Mouse (Mus musculus) B cell, adult 2 months (primary cell): Measurements from ENCODE around the gene Crlf1.
"Not testable (repeated sequence)": the region's sequence is repeated elsewhere in the genome, so short reads cannot be mapped to it uniquely, and the experiment has no call there.

Experiments used
- DNase-seq, 2 experiments: peaks; one replicate each; pipeline ENCODE4 v3.0.0; 2022

The Crlf1 gene

GRCm38 (mm10) chr8:70500386-70501301 lies 7.7 kb downstream of the Crlf1 start:
- peak; percentile 70 to 74 for DNase-seq

- DNase-seq = no peak
These were observed 9.0 kb downstream of the Crlf1 start for GRCm38 (mm10) chr8:70501820-70502529.

GRCm38 (mm10) chr8:70502540-70502939 lies 9.6 kb downstream of the Crlf1 start:
- DNase-seq = no peak

- peak; percentile 73 to 76 for DNase-seq
These were observed 10.2 kb downstream of the Crlf1 start for GRCm38 (mm10) chr8:70503062-70503750.

- DNase-seq = no peak
These were observed 11.3 kb downstream of the Crlf1 start for GRCm38 (mm10) chr8:70504291-70504716.

GRCm38 (mm10) chr8:70504851-70505250 lies 11.9 kb downstream of the Crlf1 start:
- DNase-seq = peak; percentile 90 to 92

- no peak for DNase-seq
These were observed 12.9 kb downstream of the Crlf1 start for GRCm38 (mm10) chr8:70505698-70506327.

GRCm38 (mm10) chr8:70506328-70507026 lies 13.5 kb downstream of the Crlf1 start, which contains the start of gene Rex1bd:
Gene Rex1bd (minus strand): TSS chr8:70506752.
- DNase-seq = peak; percentile 95 to 96

- no peak for DNase-seq
These were observed 14.1 kb downstream of the Crlf1 start for GRCm38 (mm10) chr8:70507027-70507393.

GRCm38 (mm10) chr8:70509281-70509952 lies 16.5 kb downstream of the Crlf1 start:
- DNase-seq = no peak

- DNase-seq = peak; percentile 97
These were observed 17.4 kb downstream of the Crlf1 start, which contains the start of gene Uba52 for GRCm38 (mm10) chr8:70510228-70510915. Gene Uba52 (minus strand): TSS chr8:70510801.

- DNase-seq = not testable (repeated sequence)
These were observed 18.2 kb downstream of the Crlf1 start for GRCm38 (mm10) chr8:70511174-70511573.

GRCm38 (mm10) chr8:70511770-70512169 lies 18.8 kb downstream of the Crlf1 start:
- no peak for DNase-seq

- no peak for DNase-seq
These were observed 19.4 kb downstream of the Crlf1 start for GRCm38 (mm10) chr8:70512253-70512903.

GRCm38 (mm10) chr8:70513441-70513840 lies 20.5 kb downstream of the Crlf1 start:
- DNase-seq = no peak

- DNase-seq = no peak
These were observed 25.1 kb downstream of the Crlf1 start for GRCm38 (mm10) chr8:70517940-70518643.

- no peak for DNase-seq
These were observed 26.1 kb downstream of the Crlf1 start for GRCm38 (mm10) chr8:70519043-70519442.

- DNase-seq = no peak
These were observed 26.6 kb downstream of the Crlf1 start for GRCm38 (mm10) chr8:70519606-70520005.

GRCm38 (mm10) chr8:70522592-70523403 lies 29.8 kb downstream of the Crlf1 start:
- DNase-seq = peak; percentile 96
